Mouse (Mus musculus): ENCODE data around the gene Olfr473. TPM values are rescaled to one million over a fixed set of nuclear protein-coding genes. Genes with fewer than 3 reads are reported as not detected.
"Not testable (repeated sequence)": the region's sequence is repeated elsewhere in the genome, so short reads cannot be mapped to it uniquely, and the experiment has no call there.

Gene Olfr473
- total RNA-seq (2021), result not detected

- intact Hi-C loops (cut with DNase I), result no loop called here
- no peak for DNase-seq (ENCODE audit: extremely low spot score in 1 of 2, low spot score in 2 of 2)
Measured at GRCm38 (mm10) chr7:107930146-107930545, at the start of gene Olfr473. TSS of gene Olfr473 (plus strand) at chr7:107930446.

- intact Hi-C loops (cut with DNase I), result no loop called here
- no peak for DNase-seq (ENCODE audit: extremely low spot score in 1 of 2, low spot score in 2 of 2)
Measured at GRCm38 (mm10) chr7:107897602-107898001, 32.6 kb upstream of the Olfr473 start, which contains the start of gene Olfr472. TSS of gene Olfr472 (plus strand) at chr7:107897902.

- intact Hi-C loops (cut with DNase I); DNase-seq (ENCODE audit: extremely low spot score in 1 of 2, low spot score in 2 of 2): not testable (repeated sequence)
Measured at GRCm38 (mm10) chr7:107952539-107952938, 22.3 kb downstream of the Olfr473 start.

GRCm38 (mm10) chr7:107954343-107954742 is 24.1 kb downstream of the Olfr473 start, which contains the start of gene Olfr474:
TSS of gene Olfr474 (plus strand) at chr7:107954643.
- intact Hi-C loops (cut with DNase I), result no loop called here
- DNase-seq (ENCODE audit: extremely low spot score in 1 of 2, low spot score in 2 of 2), result no peak

GRCm38 (mm10) chr7:107964503-107964902 is 34.3 kb downstream of the Olfr473 start, which contains the start of gene Olfr476:
TSS of gene Olfr476 (plus strand) at chr7:107964803.
- intact Hi-C loops (cut with DNase I), result no loop called here
- no peak for DNase-seq (ENCODE audit: extremely low spot score in 1 of 2, low spot score in 2 of 2)

Other genes with a start within 250 kb of the Olfr473 start
- not detected for gene Cyb5r2, start 172.4 kb upstream of the Olfr473 start, total RNA-seq (2021)
- gene Ovch2, start 129.2 kb upstream of the Olfr473 start, total RNA-seq (2021), result not detected
- not detected for gene Olfr467, start 118.2 kb upstream of the Olfr473 start, total RNA-seq (2021)
- gene Olfr469, start 104.9 kb upstream of the Olfr473 start, total RNA-seq (2021), result not detected
- not detected for gene Olfr470, start 83.0 kb upstream of the Olfr473 start, total RNA-seq (2021)
- not detected for gene Olfr472, start 32.5 kb upstream of the Olfr473 start, total RNA-seq (2021)
- not detected for gene Olfr474, start 24.2 kb downstream of the Olfr473 start, total RNA-seq (2021)
- gene Olfr476, start 34.4 kb downstream of the Olfr473 start, total RNA-seq (2021), result not detected
- gene Olfr477, start 56.2 kb downstream of the Olfr473 start, total RNA-seq (2021), result not detected
- gene Olfr478, start 103.5 kb downstream of the Olfr473 start, total RNA-seq (2021), result not detected
- not detected for gene Olfr479, start 120.2 kb downstream of the Olfr473 start, total RNA-seq (2021)
- not detected for gene Olfr480, start 136.9 kb downstream of the Olfr473 start, total RNA-seq (2021)
- gene Olfr481, start 149.4 kb downstream of the Olfr473 start, total RNA-seq (2021), result not detected
- gene Olfr482, start 167.1 kb downstream of the Olfr473 start, total RNA-seq (2021), result 1 to 10 TPM; 1.5 to 1.7 TPM
- not detected for gene Olfr483, start 170.4 kb downstream of the Olfr473 start, total RNA-seq (2021)
- not detected for gene Olfr484, start 197.0 kb downstream of the Olfr473 start, total RNA-seq (2021)
- gene Olfr485, start 229.4 kb downstream of the Olfr473 start, total RNA-seq (2021), result not detected
- gene Olfr486, start 242.3 kb downstream of the Olfr473 start, total RNA-seq (2021), result not detected